Mouse (Mus musculus): Measurements from ENCODE around the gene Thop1.
A peak's percentile ranks its signal among the peaks of the same experiment; 100 is the strongest.
"Not testable (repeated sequence)": the region's sequence is repeated elsewhere in the genome, so short reads cannot be mapped to it uniquely, and the experiment has no call there.

The Thop1 gene

GRCm38 (mm10) chr10:81069836-81070235 is at the start of gene Thop1:
Gene Thop1, plus strand, starts transcription at chr10:81070035.
- peak; percentile 86 to 91 for DNase-seq (ENCODE audit: low read depth in 1 of 2, low spot score in 2 of 2)

GRCm38 (mm10) chr10:81020207-81020606 is 49.6 kb upstream of the Thop1 start:
- DNase-seq (ENCODE audit: low read depth in 1 of 2, low spot score in 2 of 2): no peak

GRCm38 (mm10) chr10:81021547-81022110 is 48.2 kb upstream of the Thop1 start:
- DNase-seq (ENCODE audit: low read depth in 1 of 2, low spot score in 2 of 2): no peak

- no peak for DNase-seq (ENCODE audit: low read depth in 1 of 2, low spot score in 2 of 2)
These were observed 47.1 kb upstream of the Thop1 start for GRCm38 (mm10) chr10:81022744-81023143.

GRCm38 (mm10) chr10:81024346-81024937 is 45.4 kb upstream of the Thop1 start:
- DNase-seq (ENCODE audit: low read depth in 1 of 2, low spot score in 2 of 2): no peak

- DNase-seq (ENCODE audit: low read depth in 1 of 2, low spot score in 2 of 2): no peak
These were observed 44.7 kb upstream of the Thop1 start for GRCm38 (mm10) chr10:81025047-81025621.

- no peak for DNase-seq (ENCODE audit: low read depth in 1 of 2, low spot score in 2 of 2)
These were observed 44.1 kb upstream of the Thop1 start, which contains the start of gene Diras1 for GRCm38 (mm10) chr10:81025639-81026275. Gene Diras1, minus strand, starts transcription at chr10:81025662.

GRCm38 (mm10) chr10:81026857-81027256 is 43.0 kb upstream of the Thop1 start:
- DNase-seq (ENCODE audit: low read depth in 1 of 2, low spot score in 2 of 2): no peak

- DNase-seq (ENCODE audit: low read depth in 1 of 2, low spot score in 2 of 2): no peak
These were observed 42.5 kb upstream of the Thop1 start for GRCm38 (mm10) chr10:81027331-81027730.

GRCm38 (mm10) chr10:81028219-81028618 is 41.6 kb upstream of the Thop1 start:
- no peak for DNase-seq (ENCODE audit: low read depth in 1 of 2, low spot score in 2 of 2)

- DNase-seq (ENCODE audit: low read depth in 1 of 2, low spot score in 2 of 2): no peak
These were observed 40.8 kb upstream of the Thop1 start for GRCm38 (mm10) chr10:81029031-81029430.

- DNase-seq (ENCODE audit: low read depth in 1 of 2, low spot score in 2 of 2): no peak
These were observed 36.2 kb upstream of the Thop1 start for GRCm38 (mm10) chr10:81033586-81033985.

- no peak for DNase-seq (ENCODE audit: low read depth in 1 of 2, low spot score in 2 of 2)
These were observed 33.6 kb upstream of the Thop1 start for GRCm38 (mm10) chr10:81036251-81036650.

- DNase-seq (ENCODE audit: low read depth in 1 of 2, low spot score in 2 of 2): peak; percentile 93
These were observed 32.8 kb upstream of the Thop1 start, which contains the start of gene Slc39a3 for GRCm38 (mm10) chr10:81036988-81037580. Gene Slc39a3, minus strand, starts transcription at chr10:81037426.

- peak; percentile 22 to 46 for DNase-seq (ENCODE audit: low read depth in 1 of 2, low spot score in 2 of 2)
These were observed 28.2 kb upstream of the Thop1 start for GRCm38 (mm10) chr10:81041458-81042175.

GRCm38 (mm10) chr10:81045246-81045645 is 24.6 kb upstream of the Thop1 start:
- DNase-seq (ENCODE audit: low read depth in 1 of 2, low spot score in 2 of 2): not testable (repeated sequence)

GRCm38 (mm10) chr10:81050645-81051044 is 19.2 kb upstream of the Thop1 start:
- no peak for DNase-seq (ENCODE audit: low read depth in 1 of 2, low spot score in 2 of 2)

- DNase-seq (ENCODE audit: low read depth in 1 of 2, low spot score in 2 of 2): no peak
These were observed 18.7 kb upstream of the Thop1 start for GRCm38 (mm10) chr10:81051133-81051532.

GRCm38 (mm10) chr10:81052577-81052976 is 17.3 kb upstream of the Thop1 start:
- DNase-seq (ENCODE audit: low read depth in 1 of 2, low spot score in 2 of 2): no peak

- DNase-seq (ENCODE audit: low read depth in 1 of 2, low spot score in 2 of 2): no peak
These were observed 14.7 kb upstream of the Thop1 start for GRCm38 (mm10) chr10:81055169-81055568.

GRCm38 (mm10) chr10:81055802-81056340 is 14.0 kb upstream of the Thop1 start:
- DNase-seq (ENCODE audit: low read depth in 1 of 2, low spot score in 2 of 2): not testable (repeated sequence)

Data from monocyte, adult 2 months (primary cell).